Mouse (Mus musculus): ENCODE data around the gene Gm49366.
"Not testable (repeated sequence)": the region's sequence is repeated elsewhere in the genome, so short reads cannot be mapped to it uniquely, and the experiment has no call there.

Gene Gm49366

DNA sequence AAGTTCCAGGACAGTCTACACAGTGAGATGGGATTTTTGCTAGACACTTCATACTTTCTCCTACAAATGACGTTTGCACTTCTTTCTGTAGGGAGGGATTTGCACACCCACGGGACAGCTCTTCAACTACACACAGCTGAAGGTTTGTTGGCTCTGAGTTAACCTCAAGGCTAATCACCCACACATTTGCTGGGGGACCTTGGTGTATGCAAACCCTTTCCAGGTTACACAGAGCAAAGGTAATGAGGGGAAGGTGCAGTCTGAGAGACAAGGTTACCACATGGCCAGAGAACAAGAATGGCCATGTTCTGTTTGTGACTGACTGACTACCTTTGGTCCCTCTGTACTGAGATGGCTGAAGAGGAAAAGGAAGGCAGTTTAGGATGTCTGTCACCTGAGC lies 45.1 kb downstream of the Gm49366 start:
- no peak for DNase-seq (ENCODE audit: low spot score in 2 of 2)

DNA sequence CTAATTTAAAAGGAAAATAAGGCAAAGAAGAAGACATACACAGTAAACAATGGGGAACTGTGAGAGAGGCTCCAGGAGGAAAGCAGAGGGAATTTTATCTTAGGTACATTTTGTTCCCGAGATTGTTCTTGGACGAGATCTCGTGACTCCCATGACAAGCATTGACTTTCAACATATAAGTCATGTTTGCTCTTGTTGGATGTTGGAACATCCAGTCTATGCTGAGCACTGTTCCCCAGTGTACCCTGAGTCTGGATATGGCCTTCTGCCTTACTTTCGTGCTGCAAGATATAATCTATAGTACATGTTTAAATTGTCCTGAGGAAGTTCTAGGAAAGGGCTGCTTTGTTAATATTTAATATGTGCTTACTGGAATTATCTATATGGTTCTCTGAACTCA lies 45.8 kb downstream of the Gm49366 start:
- DNase-seq (ENCODE audit: low spot score in 2 of 2) = no peak

DNA sequence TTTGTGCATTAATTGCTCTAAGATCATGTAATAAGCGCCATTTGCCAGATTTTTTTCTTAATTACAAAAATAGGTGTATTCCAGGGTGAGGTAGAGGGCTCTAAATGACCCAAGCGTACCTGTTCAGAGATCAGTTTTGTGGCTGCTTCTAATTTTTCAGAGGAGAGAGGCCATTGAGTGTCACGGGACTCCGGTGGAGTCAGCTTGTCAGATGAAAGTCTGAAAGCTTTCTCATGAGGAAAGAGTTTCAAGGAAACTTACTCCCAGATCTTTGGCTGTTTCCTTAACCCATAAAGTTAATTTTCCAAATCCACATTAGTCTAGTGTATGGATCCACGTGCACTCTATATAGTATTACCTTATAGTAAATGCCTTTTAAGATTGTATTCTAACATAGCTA lies 55.9 kb downstream of the Gm49366 start:
- DNase-seq (ENCODE audit: low spot score in 2 of 2) = not testable (repeated sequence)

DNA sequence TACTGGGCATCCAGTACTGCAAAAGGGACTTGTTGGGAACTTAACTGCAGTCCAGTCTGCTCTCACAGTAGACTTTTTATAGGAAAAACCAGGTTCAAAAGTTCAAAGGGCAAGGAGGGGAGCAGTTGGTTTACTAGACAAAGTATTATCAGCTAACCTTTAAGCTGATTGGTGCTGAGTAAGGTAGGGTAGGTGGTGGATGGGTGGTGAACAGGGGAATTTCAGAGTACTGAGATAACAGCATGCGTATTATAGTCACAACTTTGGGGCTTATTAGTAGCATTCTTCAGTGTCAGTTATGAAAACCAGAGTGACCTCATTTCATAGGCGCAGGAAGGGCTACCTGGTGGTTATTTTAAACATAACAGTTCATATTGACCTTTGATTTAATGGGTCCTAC lies 60.9 kb downstream of the Gm49366 start:
- DNase-seq (ENCODE audit: low spot score in 2 of 2) = no peak

DNA sequence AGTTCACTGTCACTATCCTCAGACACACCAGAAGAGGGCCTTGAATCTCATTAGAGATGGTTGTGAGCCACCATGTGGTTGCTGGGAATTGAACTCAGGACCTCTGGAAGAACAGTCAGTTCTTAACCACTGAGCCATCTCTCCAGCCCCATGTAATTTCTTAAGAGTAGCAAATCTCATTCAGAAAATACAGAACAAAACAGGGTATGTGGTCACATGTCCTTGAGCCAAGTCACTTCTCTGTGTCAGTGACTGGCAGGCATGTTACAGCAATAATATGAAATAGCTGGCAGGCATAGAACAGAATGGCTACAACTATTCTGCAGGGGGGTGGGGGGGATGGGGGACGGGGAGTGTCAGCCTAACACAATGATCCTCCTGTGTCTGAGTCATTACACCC lies 61.3 kb downstream of the Gm49366 start:
- no peak for DNase-seq (ENCODE audit: low spot score in 2 of 2)

DNA sequence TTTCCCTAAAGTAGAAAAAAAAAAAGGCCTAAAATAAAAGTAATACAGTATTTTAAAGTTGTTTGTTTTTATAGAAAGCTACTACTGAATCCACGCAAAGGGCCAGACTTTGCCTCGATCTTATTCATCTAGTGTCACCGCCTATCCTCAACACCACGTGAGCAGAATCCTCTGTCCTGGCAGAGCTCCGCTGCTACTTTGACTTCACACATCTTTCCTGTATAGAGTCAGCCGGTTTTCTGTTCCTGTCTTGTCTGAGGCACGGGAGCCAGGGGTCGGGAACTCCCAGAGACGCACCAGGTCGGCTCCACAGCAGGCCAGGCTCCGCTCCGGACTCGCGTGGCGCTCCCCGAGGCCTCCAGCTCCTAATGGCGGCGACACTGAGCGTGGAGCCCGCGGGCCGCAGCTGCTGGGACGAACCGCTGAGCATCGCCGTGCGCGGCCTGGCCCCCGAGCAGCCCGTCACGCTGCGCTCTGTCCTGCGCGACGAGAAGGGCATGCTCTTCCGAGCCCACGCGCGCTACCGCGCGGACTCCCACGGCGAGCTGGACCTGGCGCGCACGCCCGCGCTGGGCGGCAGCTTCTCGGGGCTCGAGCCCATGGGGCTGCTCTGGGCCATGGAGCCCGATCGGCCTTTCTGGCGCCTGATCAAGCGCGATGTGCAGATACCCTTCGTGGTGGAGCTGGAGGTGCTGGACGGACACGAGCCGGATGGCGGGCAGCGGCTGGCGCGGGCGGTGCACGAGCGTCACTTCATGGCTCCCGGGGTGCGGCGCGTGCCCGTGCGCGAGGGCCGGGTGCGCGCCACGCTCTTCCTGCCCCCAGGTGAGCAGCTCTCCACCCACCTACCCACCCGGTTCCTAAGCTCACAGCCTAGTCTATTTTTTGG lies 62.1 kb downstream of the Gm49366 start, which contains the start of gene Acot6:
Acot6 (plus strand) TSS at position 51 of the 889 bp plus-strand sequence.
- peak; percentile 14 to 18 for DNase-seq (ENCODE audit: low spot score in 2 of 2)

DNA sequence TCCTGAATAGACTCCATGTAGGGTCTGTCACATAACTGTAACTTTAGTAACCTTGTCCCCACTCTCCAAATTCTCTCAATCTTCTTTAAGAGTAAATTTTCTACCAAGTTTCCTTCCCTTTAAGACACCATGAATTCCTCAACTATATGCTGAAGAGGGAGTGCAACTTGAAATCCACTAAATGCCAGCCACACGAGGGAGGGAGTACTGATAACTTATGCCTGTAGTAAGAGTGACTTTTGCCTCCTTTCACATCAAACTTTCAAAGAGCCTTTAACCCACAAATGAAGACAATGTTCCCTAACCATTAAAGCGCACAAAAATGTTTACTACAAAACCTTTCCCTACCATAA lies 62.7 kb downstream of the Gm49366 start:
- DNase-seq (ENCODE audit: low spot score in 2 of 2) = no peak

DNA sequence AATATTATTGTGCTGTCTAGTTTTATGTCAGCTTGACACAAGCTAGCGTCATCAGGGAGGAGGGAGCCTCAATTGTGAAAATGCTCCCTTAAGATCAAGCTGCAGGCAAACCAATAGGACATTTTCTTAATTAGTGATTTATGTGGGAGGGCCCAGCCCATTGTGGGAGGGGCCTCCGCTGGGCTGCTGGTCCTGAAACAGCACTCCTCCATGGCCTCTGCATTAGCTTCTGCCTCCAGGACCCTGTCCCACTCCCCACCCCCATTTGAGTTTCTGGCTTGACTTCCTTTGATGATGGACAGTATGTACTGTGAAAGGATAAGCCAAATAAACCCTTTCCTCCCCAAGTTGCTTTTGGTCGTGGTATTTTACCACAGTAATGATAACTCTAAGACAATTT lies 68.3 kb downstream of the Gm49366 start:
- no peak for DNase-seq (ENCODE audit: low spot score in 2 of 2)

DNA sequence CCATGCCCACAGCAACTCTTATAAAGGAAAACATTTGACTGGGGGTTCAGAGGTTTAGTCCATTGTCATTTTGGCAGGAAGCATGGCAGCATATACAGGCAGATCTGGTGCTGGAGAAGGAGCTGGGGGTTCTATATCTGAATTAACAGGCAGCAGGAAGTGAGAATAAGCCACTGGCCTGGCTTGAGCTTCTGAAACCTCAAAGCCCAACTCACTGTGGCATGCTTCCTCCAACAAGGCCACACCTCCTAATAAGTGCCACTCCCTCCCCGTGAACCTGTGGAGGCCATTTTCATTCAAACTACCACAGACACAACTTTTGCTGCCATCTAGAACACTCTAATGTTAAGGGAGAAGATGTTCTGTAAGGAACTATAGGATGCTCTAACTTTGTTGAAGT lies 69.0 kb downstream of the Gm49366 start:
- DNase-seq (ENCODE audit: low spot score in 2 of 2) = peak; percentile 3 to 14

Measured in spleen, postnatal 36 days (tissue).